Mouse (Mus musculus): ENCODE results near the gene Jsrp1. TPM values are rescaled to one million over a fixed set of nuclear protein-coding genes. Genes with fewer than 3 reads are reported as not detected.

Gene Jsrp1
- total and polyA plus RNA-seq, 3 experiments, result 0.07 TPM; not detected in 2

- no peaks in the 10 kb centered on the region for H3K9me3 ChIP-seq (replicated peaks)
- TF ChIP-seq POLR2AphosphoS5 (IDR thresholded peaks at IDR 0.05; ENCODE audit: insufficient replicate concordance, low read depth, low read length) (no peak; the same call in 1 of the 2 replicates), TAL1 (conservative IDR thresholded peaks at IDR 0.05; ENCODE audit: low read depth, low read length) (no peak), CTCF (IDR thresholded peaks at IDR 0.05; ENCODE audit: low read depth, low read length) (no peak), GATA2 (IDR thresholded peaks at IDR 0.05; ENCODE audit: borderline replicate concordance, low read depth, low read length) (no peak), GATA1 (IDR thresholded peaks at IDR 0.05; ENCODE audit: borderline replicate concordance, low read length) (no peak)
- no peaks in the 10 kb centered on the region for H3K27me3 ChIP-seq (ENCODE audit: insufficient read depth, low read length)
- peak overlapping the region; percentile 3; the same call in 1 of the 2 replicates for H3K4me3 ChIP-seq (ENCODE audit: low read depth, low read length)
- ATAC-seq (ENCODE audit: extremely low read depth, insufficient number of reproducible peaks, low FRiP score, poor library complexity, severe bottlenecking) (no peak), DNase-seq (ENCODE audit: low spot score) (no peak)
- peaks cover 92% of the 10 kb centered on the region for H3K36me3 ChIP-seq (replicated peaks)
- H3K4me1 ChIP-seq (ENCODE audit: insufficient read depth, low read depth, low read length), result peaks cover 71% of the 10 kb centered on the region
These were observed 20.1 kb downstream of the Jsrp1 start for GRCm38 (mm10) chr10:80793033-80793784.

DNA sequence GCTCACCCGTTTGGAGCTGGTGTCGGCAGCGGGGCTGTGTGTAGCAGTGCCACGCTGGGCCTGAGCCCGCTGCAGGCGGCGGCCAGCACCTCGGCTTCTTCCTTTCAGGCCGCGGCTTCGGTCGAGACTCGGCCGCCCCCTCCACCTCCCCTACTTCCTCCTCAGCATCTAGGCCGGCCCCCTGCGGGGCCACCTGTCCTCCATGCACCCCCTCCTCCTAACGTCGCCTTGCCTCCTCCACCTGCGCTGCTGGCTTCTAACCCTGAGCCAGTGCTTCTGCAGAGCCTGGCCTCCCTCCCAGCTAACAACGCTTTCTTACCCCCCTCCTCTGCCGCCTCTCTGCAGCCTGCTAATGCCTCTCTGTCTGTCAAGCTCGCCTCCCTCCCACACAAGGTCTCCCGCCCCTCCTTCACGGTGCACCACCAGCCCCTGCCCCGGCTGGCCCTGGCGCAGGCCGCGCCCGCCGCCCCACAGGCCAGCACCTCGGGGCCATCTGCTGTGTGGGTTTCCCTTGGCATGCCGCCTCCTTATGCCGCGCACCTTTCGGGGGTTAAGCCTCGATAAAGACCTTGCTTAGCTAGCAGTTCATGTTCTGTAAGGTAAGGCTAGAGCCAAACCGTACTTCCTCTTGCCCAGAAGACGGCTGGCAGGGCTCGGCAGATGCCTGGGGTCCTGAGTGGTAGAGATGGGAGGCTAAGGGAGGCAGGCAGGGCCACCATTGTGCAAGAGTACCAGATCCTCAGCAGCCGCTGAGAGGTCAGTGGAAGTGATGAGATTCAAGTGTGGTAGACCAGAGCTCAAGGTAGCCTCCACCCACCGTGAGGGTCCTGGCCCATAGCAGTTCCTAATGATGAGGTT lies 20.9 kb downstream of the Jsrp1 start:
- no peak for DNase-seq (ENCODE audit: low spot score)
- Histone ChIP-seq H3K36me3 (replicated peaks) (peaks cover 99% of the 10 kb centered on the region), H3K4me3 (ENCODE audit: low read depth, low read length) (no peak overlapping the region; the same call in 1 of the 2 replicates), H3K4me1 (ENCODE audit: insufficient read depth, low read depth, low read length) (peaks cover 71% of the 10 kb centered on the region), H3K27me3 (ENCODE audit: insufficient read depth, low read length) (no peaks in the 10 kb centered on the region), H3K9me3 (replicated peaks) (no peaks in the 10 kb centered on the region)
- no peak for ATAC-seq (ENCODE audit: extremely low read depth, insufficient number of reproducible peaks, low FRiP score, poor library complexity, severe bottlenecking)
- TF ChIP-seq POLR2AphosphoS5 (IDR thresholded peaks at IDR 0.05; ENCODE audit: insufficient replicate concordance, low read depth, low read length) (no peak), GATA2 (IDR thresholded peaks at IDR 0.05; ENCODE audit: borderline replicate concordance, low read depth, low read length) (no peak), TAL1 (conservative IDR thresholded peaks at IDR 0.05; ENCODE audit: low read depth, low read length) (no peak), CTCF (IDR thresholded peaks at IDR 0.05; ENCODE audit: low read depth, low read length) (no peak), GATA1 (IDR thresholded peaks at IDR 0.05; ENCODE audit: borderline replicate concordance, low read length) (no peak)

GRCm38 (mm10) chr10:80791476-80792174 lies 21.7 kb downstream of the Jsrp1 start:
- ATAC-seq (ENCODE audit: extremely low read depth, insufficient number of reproducible peaks, low FRiP score, poor library complexity, severe bottlenecking), result no peak

GRCm38 (mm10) chr10:80790761-80791404 lies 22.4 kb downstream of the Jsrp1 start:
- Histone ChIP-seq H3K27me3 (ENCODE audit: insufficient read depth, low read length) (no peaks in the 10 kb centered on the region), H3K36me3 (replicated peaks) (peaks cover 99% of the 10 kb centered on the region), H3K4me3 (ENCODE audit: low read depth, low read length) (no peak overlapping the region), H3K4me1 (ENCODE audit: insufficient read depth, low read depth, low read length) (peaks cover 62% of the 10 kb centered on the region), H3K9me3 (replicated peaks) (no peaks in the 10 kb centered on the region)
- ATAC-seq (ENCODE audit: extremely low read depth, insufficient number of reproducible peaks, low FRiP score, poor library complexity, severe bottlenecking), result no peak
- DNase-seq (ENCODE audit: low spot score), result no peak
- no peak for TF ChIP-seq GATA1 (IDR thresholded peaks at IDR 0.05; ENCODE audit: borderline replicate concordance, low read length)

More at GRCm38 (mm10) chr10:80791476-80792174, 21.7 kb downstream of the Jsrp1 start:
- no peaks in the 10 kb centered on the region for H3K27me3 ChIP-seq (ENCODE audit: insufficient read depth, low read length)
- peaks cover 99% of the 10 kb centered on the region for H3K36me3 ChIP-seq (replicated peaks)
- no peak for DNase-seq (ENCODE audit: low spot score)
- H3K4me3 ChIP-seq (ENCODE audit: low read depth, low read length), result peak overlapping the region; percentile 39; the same call in 1 of the 2 replicates
- H3K9me3 ChIP-seq (replicated peaks), result no peaks in the 10 kb centered on the region
- peaks cover 69% of the 10 kb centered on the region for H3K4me1 ChIP-seq (ENCODE audit: insufficient read depth, low read depth, low read length)
- no peak for TF ChIP-seq POLR2AphosphoS5 (IDR thresholded peaks at IDR 0.05; ENCODE audit: insufficient replicate concordance, low read depth, low read length)
- TF ChIP-seq GATA2 (IDR thresholded peaks at IDR 0.05; ENCODE audit: borderline replicate concordance, low read depth, low read length), result no peak
- no peak for TF ChIP-seq GATA1 (IDR thresholded peaks at IDR 0.05; ENCODE audit: borderline replicate concordance, low read length)
- no peak for TF ChIP-seq TAL1 (conservative IDR thresholded peaks at IDR 0.05; ENCODE audit: low read depth, low read length)
- TF ChIP-seq CTCF (IDR thresholded peaks at IDR 0.05; ENCODE audit: low read depth, low read length), result no peak

GRCm38 (mm10) chr10:80787517-80787916 lies 25.8 kb downstream of the Jsrp1 start:
- Histone ChIP-seq H3K9me3 (replicated peaks) (no peaks in the 10 kb centered on the region), H3K36me3 (replicated peaks) (peaks cover 99% of the 10 kb centered on the region), H3K27me3 (ENCODE audit: insufficient read depth, low read length) (no peaks in the 10 kb centered on the region), H3K4me1 (ENCODE audit: insufficient read depth, low read depth, low read length) (peaks cover 38% of the 10 kb centered on the region), H3K4me3 (ENCODE audit: low read depth, low read length) (no peak overlapping the region)
- TF ChIP-seq POLR2AphosphoS5 (IDR thresholded peaks at IDR 0.05; ENCODE audit: insufficient replicate concordance, low read depth, low read length) (no peak), CTCF (IDR thresholded peaks at IDR 0.05; ENCODE audit: low read depth, low read length) (no peak), GATA2 (IDR thresholded peaks at IDR 0.05; ENCODE audit: borderline replicate concordance, low read depth, low read length) (no peak), GATA1 (IDR thresholded peaks at IDR 0.05; ENCODE audit: borderline replicate concordance, low read length) (no peak), TAL1 (conservative IDR thresholded peaks at IDR 0.05; ENCODE audit: low read depth, low read length) (no peak)
- ATAC-seq (ENCODE audit: extremely low read depth, insufficient number of reproducible peaks, low FRiP score, poor library complexity, severe bottlenecking), result no peak
- no peak for DNase-seq (ENCODE audit: low spot score)

Measured in G1E (cell line).